Mouse (Mus musculus) stomach, embryonic 15.5 days (tissue): Measurements from ENCODE around the gene Zbtb7a. TPM values are rescaled to one million over a fixed set of nuclear protein-coding genes. Genes with fewer than 3 reads are reported as not detected.

Source experiments
- microRNA-seq: library from miRNA; unstranded; fragments of <30 nt; microRNA quantifications from one replicate; pipeline ENCODE4, GENCODE M21; 2016
- polyA plus RNA-seq: library from polyadenylated mRNA; unstranded; fragments of >200 nt; fragmentation: Nextera tagmentation; extraction: Ambion mirVana; gene quantifications from 2 replicates; pipeline ENCODE4 v1.2.1, GENCODE M21; 2015

The Zbtb7a gene
- polyA plus RNA-seq, 1 experiment from 2014 or later, result 60.1 TPM

Small RNA genes within 50 kb of the gene (microRNA-seq; reads per million reads assigned to microRNA genes)
- gene Mir5615-1 (not detected), gene Mir5615-2 (not detected)

Other genes starting within 250 kb of the Zbtb7a start
- gene Timm13, start 234.3 kb upstream of the Zbtb7a start, polyA plus RNA-seq, result 317 and 334 TPM in 2 replicates
- gene Lmnb2, start 217.0 kb upstream of the Zbtb7a start, polyA plus RNA-seq, result 38.1 and 46.1 TPM in 2 replicates
- 33.6 TPM in 2 replicates for gene Gadd45b, start 205.1 kb upstream of the Zbtb7a start, polyA plus RNA-seq
- 4.8 and 4.9 TPM in 2 replicates for gene Gng7, start 120.3 kb upstream of the Zbtb7a start, polyA plus RNA-seq
- 0.73 and 1.1 TPM in 2 replicates for gene Diras1, start 109.6 kb upstream of the Zbtb7a start, polyA plus RNA-seq
- 17.7 and 17.9 TPM in 2 replicates for gene Slc39a3, start 97.8 kb upstream of the Zbtb7a start, polyA plus RNA-seq
- gene Sgta, start 75.0 kb upstream of the Zbtb7a start, polyA plus RNA-seq, result 159 and 163 TPM in 2 replicates
- gene Thop1, start 65.2 kb upstream of the Zbtb7a start, polyA plus RNA-seq, result 56.9 and 57.9 TPM in 2 replicates
- gene Creb3l3, start 36.3 kb upstream of the Zbtb7a start, polyA plus RNA-seq, result 10.6 and 11.4 TPM in 2 replicates
- 159 and 181 TPM in 2 replicates for gene Map2k2, start 29.3 kb upstream of the Zbtb7a start, polyA plus RNA-seq
- gene Pias4, start 32.7 kb downstream of the Zbtb7a start, polyA plus RNA-seq, result 41.8 and 44.9 TPM in 2 replicates
- 517 and 544 TPM in 2 replicates for gene Eef2, start 41.4 kb downstream of the Zbtb7a start, polyA plus RNA-seq
- gene Dapk3, start 47.8 kb downstream of the Zbtb7a start, polyA plus RNA-seq, result 61.9 and 65.4 TPM in 2 replicates
- 0.10 TPM in 1 of 2 replicates, not detected in the other for gene 4930442H23Rik, start 48.6 kb downstream of the Zbtb7a start, polyA plus RNA-seq
- gene Nmrk2, start 66.8 kb downstream of the Zbtb7a start, polyA plus RNA-seq, result 0.18 and 0.26 TPM in 2 replicates
- gene Atcay, start 95.6 kb downstream of the Zbtb7a start, polyA plus RNA-seq, result 1.6 and 1.9 TPM in 2 replicates
- 8.8 and 10.4 TPM in 2 replicates for gene Zfr2, start 97.9 kb downstream of the Zbtb7a start, polyA plus RNA-seq
- 3.4 and 3.8 TPM in 2 replicates for gene Matk, start 117.7 kb downstream of the Zbtb7a start, polyA plus RNA-seq
- 217 and 233 TPM in 2 replicates for gene Mrpl54, start 131.7 kb downstream of the Zbtb7a start, polyA plus RNA-seq
- gene Apba3, start 131.7 kb downstream of the Zbtb7a start, polyA plus RNA-seq, result 54.4 and 58.1 TPM in 2 replicates
- 32.6 and 38.7 TPM in 2 replicates for gene Tjp3, start 156.4 kb downstream of the Zbtb7a start, polyA plus RNA-seq
- gene Pip5k1c, start 157.7 kb downstream of the Zbtb7a start, polyA plus RNA-seq, result 43.1 and 47.6 TPM in 2 replicates
- 40.5 and 40.9 TPM in 2 replicates for gene Cactin, start 185.9 kb downstream of the Zbtb7a start, polyA plus RNA-seq
- gene Tbxa2r, start 193.5 kb downstream of the Zbtb7a start, polyA plus RNA-seq, result 23.5 and 25.3 TPM in 2 replicates
- 0.04 and 0.12 TPM in 2 replicates for gene Gipc3, start 208.0 kb downstream of the Zbtb7a start, polyA plus RNA-seq
- 78.8 and 79.1 TPM in 2 replicates for gene Hmg20b, start 215.3 kb downstream of the Zbtb7a start, polyA plus RNA-seq
- 12.8 and 13.6 TPM in 2 replicates for gene Mfsd12, start 222.3 kb downstream of the Zbtb7a start, polyA plus RNA-seq
- gene 4930404N11Rik, start 230.6 kb downstream of the Zbtb7a start, polyA plus RNA-seq, result 1.2 and 1.5 TPM in 2 replicates
- 88.5 and 90.5 TPM in 2 replicates for gene Fzr1, start 243.3 kb downstream of the Zbtb7a start, polyA plus RNA-seq
- 78.9 and 80.4 TPM in 2 replicates for gene Dohh, start 249.2 kb downstream of the Zbtb7a start, polyA plus RNA-seq
- gene Gm48551, start 249.2 kb downstream of the Zbtb7a start, polyA plus RNA-seq, result 2.9 and 3.3 TPM in 2 replicates